Mouse (Mus musculus) hindbrain, postnatal 0 days (tissue): ENCODE measurements around the gene Entpd3. TPM values are rescaled to one million over a fixed set of nuclear protein-coding genes. Genes with fewer than 3 reads are reported as not detected.

Experiments used
- ATAC-seq: fragments of 200-750 bp; cut with Nextera tagmentation; 2 replicates; pipeline ENCODE4 v1.8.0; 2017; ENCODE audit warnings: mild to moderate bottlenecking, moderate TSS enrichment, moderate library complexity
- DNase-seq: peaks from one replicate; pipeline ENCODE4 v3.0.0-alpha.2; 2015; ENCODE audit warnings: low spot score
- H3K27ac ChIP-seq: fragments of 300-500 bp; sonication (generic); 2 replicates; pipeline ENCODE4 v1.5.1; 2014; ENCODE audit warnings: mild to moderate bottlenecking
- H3K27me3 ChIP-seq: fragments of 300-500 bp; sonication (generic); 2 replicates; pipeline ENCODE4 v1.6.1; 2014; ENCODE audit warnings: low read length, mixed read lengths; ENCODE audit not compliant: insufficient read depth
- H3K36me3 ChIP-seq: fragments of 300-500 bp; sonication (generic); 2 replicates; pipeline ENCODE4 v1.6.1; 2014; ENCODE audit warnings: low read length, mixed read lengths; ENCODE audit not compliant: insufficient read depth
- H3K4me1 ChIP-seq: fragments of 300-500 bp; sonication (generic); 2 replicates; pipeline ENCODE4 v1.6.1; 2014; ENCODE audit warnings: antibody characterized with exemption, low read length, mixed read lengths; ENCODE audit not compliant: insufficient read depth
- H3K4me2 ChIP-seq: fragments of 300-500 bp; sonication (generic); 2 replicates; pipeline ENCODE4 v1.6.1; 2014; ENCODE audit warnings: low read depth, mild to moderate bottlenecking, low read length, moderate library complexity, mixed read lengths
- H3K4me3 ChIP-seq: fragments of 300-500 bp; sonication (generic); 2 replicates; pipeline ENCODE4 v1.5.1; 2014; ENCODE audit warnings: low read length
- H3K9ac ChIP-seq: fragments of 300-500 bp; sonication (generic); replicated peaks from 2 replicates; pipeline ENCODE4 v1.6.1; 2014; ENCODE audit warnings: mild to moderate bottlenecking, low read length, moderate library complexity, mixed read lengths
- H3K9me3 ChIP-seq: fragments of 300-500 bp; sonication (generic); 2 replicates; pipeline ENCODE4 v1.6.1; 2016; ENCODE audit warnings: low read length, mixed read lengths
- CTCF ChIP-seq: IDR thresholded peaks from 2 replicates; pipeline ENCODE4 v1.5.1; 2016; ENCODE audit warnings: antibody characterized with exemption, control low read depth, low read depth
- WGBS: fragments of 180-500 bp; shearing (Covaris S2); extraction: QIAGEN DNeasy Blood & Tissue Kit; methylation state at CpG from one replicate; pipeline ENCODE4 v1.1.7; 2014; 5-methylcytosine and 5-hydroxymethylcytosine counted together
- polyA plus RNA-seq: library from polyadenylated mRNA; unstranded; fragments of >200 nt; fragmentation: Nextera tagmentation; extraction: Ambion mirVana; gene quantifications from 2 replicates; pipeline ENCODE4 v1.2.1, GENCODE M21; 2015
- total RNA-seq: library from RNA; depleted of rRNA; stranded (reverse); fragments of >200 nt; gene quantifications from 2 replicates; pipeline ENCODE4 v1.2.3, GENCODE M21; 2014

Gene Entpd3
- total and polyA plus RNA-seq, 2 experiments from 2014 or later, result 4.0 to 4.4 TPM

GRCm38 (mm10) chr9:120577706-120578405 is 38.2 kb downstream of the Entpd3 start:
- Histone ChIP-seq H3K9ac (peak overlapping the region; percentile 73), H3K27ac (peak overlapping the region; percentile 77), H3K27me3 (no peaks in the 10 kb centered on the region), H3K9me3 (no peaks in the 10 kb centered on the region), H3K4me2 (peak overlapping the region; percentile 85), H3K4me1 (no peaks in the 10 kb centered on the region), H3K36me3 (peaks cover 15% of the 10 kb centered on the region; the same call in 1 of the 2 replicates), H3K4me3 (peak overlapping the region; percentile 81)
- DNase-seq (no peak), ATAC-seq (no peak)
- TF ChIP-seq CTCF, result no peak
- 55% methylated on average over 12 of the region's 12 CpGs for WGBS

GRCm38 (mm10) chr9:120578701-120579100 is 39.1 kb downstream of the Entpd3 start:
- H3K36me3 ChIP-seq, result peaks cover 15% of the 10 kb centered on the region; the same call in 1 of the 2 replicates
- DNase-seq, result no peak
- no peak overlapping the region for H3K4me2 ChIP-seq
- no peak overlapping the region for H3K4me3 ChIP-seq
- H3K27me3 ChIP-seq, result no peaks in the 10 kb centered on the region
- 61% methylated on average over 6 of the region's 6 CpGs for WGBS
- H3K4me1 ChIP-seq, result no peaks in the 10 kb centered on the region
- H3K27ac ChIP-seq, result no peak overlapping the region
- no peak overlapping the region for H3K9ac ChIP-seq
- no peaks in the 10 kb centered on the region for H3K9me3 ChIP-seq
- TF ChIP-seq CTCF, result no peak
- ATAC-seq, result no peak

GRCm38 (mm10) chr9:120579808-120580207 is 40.2 kb downstream of the Entpd3 start:
- no peak for ATAC-seq
- Histone ChIP-seq H3K4me1 (no peaks in the 10 kb centered on the region), H3K27ac (no peak overlapping the region), H3K4me2 (no peak overlapping the region), H3K4me3 (no peak overlapping the region), H3K9ac (no peak overlapping the region), H3K9me3 (no peaks in the 10 kb centered on the region), H3K27me3 (no peaks in the 10 kb centered on the region), H3K36me3 (0 out of 2 replicates have a peak, but pooled peaks cover 8% of the 10 kb centered on the region)
- 58% methylated on average over 7 of the region's 7 CpGs for WGBS
- TF ChIP-seq CTCF, result no peak
- no peak for DNase-seq

- ATAC-seq, result peak; percentile 33; the same call in 1 of the 2 replicates
- peak; percentile 42 for DNase-seq
- Histone ChIP-seq H3K9me3 (no peaks in the 10 kb centered on the region), H3K9ac (no peak overlapping the region; the same call in 1 of the 2 replicates), H3K4me2 (peak overlapping the region; percentile 57), H3K27ac (peak overlapping the region; percentile 51; the same call in 1 of the 2 replicates), H3K4me3 (peak overlapping the region; percentile 3), H3K4me1 (no peaks in the 10 kb centered on the region), H3K36me3 (no peaks in the 10 kb centered on the region), H3K27me3 (no peaks in the 10 kb centered on the region)
- WGBS, result 30% methylated on average over 21 of the region's 21 CpGs
- TF ChIP-seq CTCF, result no peak
Measured at GRCm38 (mm10) chr9:120581941-120582618, 42.5 kb downstream of the Entpd3 start.

GRCm38 (mm10) chr9:120582619-120583308 is 43.1 kb downstream of the Entpd3 start:
- Histone ChIP-seq H3K36me3 (no peaks in the 10 kb centered on the region), H3K4me2 (peak overlapping the region; percentile 57), H3K27ac (peak overlapping the region; percentile 51; the same call in 1 of the 2 replicates), H3K9me3 (no peaks in the 10 kb centered on the region), H3K27me3 (no peaks in the 10 kb centered on the region), H3K4me1 (no peaks in the 10 kb centered on the region), H3K4me3 (peak overlapping the region; percentile 3), H3K9ac (peak overlapping the region; percentile 28)
- DNase-seq, result peak; percentile 96
- ATAC-seq, result peak; percentile 87
- TF ChIP-seq CTCF, result peak; percentile 94
- WGBS, result 5% methylated on average over 28 of the region's 28 CpGs

- ATAC-seq (no peak), DNase-seq (no peak)
- Histone ChIP-seq H3K9me3 (no peaks in the 10 kb centered on the region), H3K4me2 (peak overlapping the region; percentile 57; the same call in 1 of the 2 replicates), H3K4me3 (no peak overlapping the region), H3K27me3 (no peaks in the 10 kb centered on the region), H3K27ac (no peak overlapping the region), H3K9ac (no peak overlapping the region), H3K4me1 (no peaks in the 10 kb centered on the region), H3K36me3 (no peaks in the 10 kb centered on the region)
- 78% methylated on average over 3 of the region's 3 CpGs for WGBS
- TF ChIP-seq CTCF, result peak; percentile 12; the same call in 1 of the 2 replicates
Measured at GRCm38 (mm10) chr9:120583314-120583713, 43.7 kb downstream of the Entpd3 start.
